Mouse (Mus musculus): Measurements from ENCODE around the gene Zfp11. TPM values are rescaled to one million over a fixed set of nuclear protein-coding genes. Genes with fewer than 3 reads are reported as not detected.
"Not testable (repeated sequence)": the region's sequence is repeated elsewhere in the genome, so short reads cannot be mapped to it uniquely, and the experiment has no call there.

Gene Zfp11
- total and polyA plus RNA-seq, 2 experiments from 2014 or later: 0.95 to 3.0 TPM

DNA sequence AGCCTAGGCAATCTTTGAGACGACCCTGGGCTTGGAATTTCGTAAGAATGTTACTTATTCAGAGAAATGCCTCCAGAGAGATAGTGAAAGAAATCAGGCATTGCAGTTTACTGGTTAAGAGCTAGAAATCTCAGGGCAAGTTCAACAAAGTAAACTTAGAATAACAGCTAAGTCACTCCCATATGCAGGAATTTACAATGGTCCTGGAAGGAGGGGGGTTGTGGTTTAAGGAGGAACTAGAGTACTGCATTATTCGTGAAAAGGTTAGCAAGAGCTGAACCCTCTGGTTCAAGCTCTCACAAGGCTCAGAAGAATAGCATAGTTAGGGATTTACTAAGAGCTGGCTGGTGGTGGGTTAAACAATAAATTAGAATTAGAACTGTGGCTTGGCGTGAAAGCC is 43.3 kb downstream of the Zfp11 start:
- H3K27me3 ChIP-seq (ENCODE audit: control insufficient read depth, insufficient read depth, low read length); H3K4me2 ChIP-seq (ENCODE audit: low read depth, low read length); H3K27ac ChIP-seq (ENCODE audit: low read depth); DNase-seq (ENCODE audit: low spot score); H3K9ac ChIP-seq (replicated peaks; ENCODE audit: low read depth, low read length); H3K4me3 ChIP-seq (ENCODE audit: low read depth, low read length); H3K4me1 ChIP-seq (ENCODE audit: control insufficient read depth, insufficient read depth); H3K36me3 ChIP-seq (replicated peaks; ENCODE audit: control insufficient read depth, insufficient read depth, low read length); ATAC-seq (ENCODE audit: insufficient read depth, low read depth); H3K9me3 ChIP-seq (replicated peaks; ENCODE audit: control insufficient read depth, low read length): not testable (repeated sequence)
- 65% methylated on average over 4 of the region's 4 CpGs for WGBS

GRCm38 (mm10) chr5:129626099-129626498 is 43.8 kb downstream of the Zfp11 start:
- Histone ChIP-seq H3K27ac (ENCODE audit: low read depth) (no peak overlapping the region), H3K9me3 (replicated peaks; ENCODE audit: control insufficient read depth, low read length) (no peaks in the 10 kb centered on the region), H3K4me2 (ENCODE audit: low read depth, low read length) (no peak overlapping the region), H3K27me3 (ENCODE audit: control insufficient read depth, insufficient read depth, low read length) (no peaks in the 10 kb centered on the region), H3K36me3 (replicated peaks; ENCODE audit: control insufficient read depth, insufficient read depth, low read length) (no peaks in the 10 kb centered on the region), H3K4me3 (ENCODE audit: low read depth, low read length) (no peak overlapping the region), H3K9ac (replicated peaks; ENCODE audit: low read depth, low read length) (no peak overlapping the region), H3K4me1 (ENCODE audit: control insufficient read depth, insufficient read depth) (no peaks in the 10 kb centered on the region)
- ATAC-seq (ENCODE audit: insufficient read depth, low read depth) (no peak), DNase-seq (ENCODE audit: low spot score) (no peak)
- WGBS: 78% methylated on average over 6 of the region's 6 CpGs
- TF ChIP-seq EP300 (IDR thresholded peaks at IDR 0.05; ENCODE audit: low read depth) (no peak), CTCF (IDR thresholded peaks at IDR 0.05; ENCODE audit: low read depth) (no peak)

- Histone ChIP-seq H3K36me3 (replicated peaks; ENCODE audit: control insufficient read depth, insufficient read depth, low read length) (no peaks in the 10 kb centered on the region), H3K27me3 (ENCODE audit: control insufficient read depth, insufficient read depth, low read length) (no peaks in the 10 kb centered on the region), H3K4me1 (ENCODE audit: control insufficient read depth, insufficient read depth) (no peaks in the 10 kb centered on the region), H3K4me3 (ENCODE audit: low read depth, low read length) (no peak overlapping the region), H3K4me2 (ENCODE audit: low read depth, low read length) (no peak overlapping the region), H3K27ac (ENCODE audit: low read depth) (no peak overlapping the region), H3K9ac (replicated peaks; ENCODE audit: low read depth, low read length) (no peak overlapping the region), H3K9me3 (replicated peaks; ENCODE audit: control insufficient read depth, low read length) (no peaks in the 10 kb centered on the region)
- ATAC-seq (ENCODE audit: insufficient read depth, low read depth) (no peak), DNase-seq (ENCODE audit: low spot score) (no peak)
- WGBS: 83% methylated on average over 5 of the region's 5 CpGs
- no peak for TF ChIP-seq CTCF (IDR thresholded peaks at IDR 0.05; ENCODE audit: low read depth)
- no peak for TF ChIP-seq EP300 (IDR thresholded peaks at IDR 0.05; ENCODE audit: low read depth)
These were observed 48.5 kb downstream of the Zfp11 start for GRCm38 (mm10) chr5:129621361-129621760.

DNA sequence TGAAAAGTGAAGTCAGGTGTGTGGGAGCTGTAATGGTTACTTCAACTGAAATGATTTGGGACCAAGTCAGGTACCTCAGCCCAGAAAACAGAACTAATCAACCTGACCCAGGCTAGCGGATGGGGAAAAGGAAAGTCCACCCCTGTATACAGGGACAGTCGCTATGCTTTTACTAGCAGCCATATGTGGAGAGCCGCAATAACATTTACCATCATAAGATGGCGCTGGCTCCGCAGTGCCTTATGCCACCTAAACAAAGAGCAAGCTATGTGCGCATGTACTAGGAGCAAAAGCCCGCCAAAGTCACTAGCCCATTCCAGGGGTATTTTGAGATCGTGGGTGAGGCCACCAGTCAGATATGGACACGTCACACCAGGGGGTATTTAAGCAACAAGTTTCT is 49.3 kb downstream of the Zfp11 start:
- not testable (repeated sequence) for H3K4me1 ChIP-seq (ENCODE audit: control insufficient read depth, insufficient read depth); DNase-seq (ENCODE audit: low spot score); ATAC-seq (ENCODE audit: insufficient read depth, low read depth); H3K27me3 ChIP-seq (ENCODE audit: control insufficient read depth, insufficient read depth, low read length); H3K4me3 ChIP-seq (ENCODE audit: low read depth, low read length); H3K4me2 ChIP-seq (ENCODE audit: low read depth, low read length); H3K9ac ChIP-seq (replicated peaks; ENCODE audit: low read depth, low read length); H3K27ac ChIP-seq (ENCODE audit: low read depth); H3K9me3 ChIP-seq (replicated peaks; ENCODE audit: control insufficient read depth, low read length); H3K36me3 ChIP-seq (replicated peaks; ENCODE audit: control insufficient read depth, insufficient read depth, low read length)
- TF ChIP-seq CTCF (IDR thresholded peaks at IDR 0.05; ENCODE audit: low read depth): 0 out of 2 replicates have a peak, but pooled peaks have one; percentile 11
- 51% methylated on average over 9 of the region's 9 CpGs for WGBS

GRCm38 (mm10) chr5:129611060-129611459 is 58.8 kb downstream of the Zfp11 start:
- H3K4me1 ChIP-seq (ENCODE audit: control insufficient read depth, insufficient read depth): no peaks in the 10 kb centered on the region
- H3K9ac ChIP-seq (replicated peaks; ENCODE audit: low read depth, low read length): no peak overlapping the region
- 0% methylated on average over 1 of the region's 1 CpGs for WGBS
- no peaks in the 10 kb centered on the region for H3K9me3 ChIP-seq (replicated peaks; ENCODE audit: control insufficient read depth, low read length)
- TF ChIP-seq CTCF (IDR thresholded peaks at IDR 0.05; ENCODE audit: low read depth) (peak; percentile 82), EP300 (IDR thresholded peaks at IDR 0.05; ENCODE audit: low read depth) (no peak)
- H3K27me3 ChIP-seq (ENCODE audit: control insufficient read depth, insufficient read depth, low read length): no peaks in the 10 kb centered on the region
- H3K4me3 ChIP-seq (ENCODE audit: low read depth, low read length): no peak overlapping the region
- ATAC-seq (ENCODE audit: insufficient read depth, low read depth): peak; percentile 76
- H3K27ac ChIP-seq (ENCODE audit: low read depth): no peak overlapping the region
- H3K36me3 ChIP-seq (replicated peaks; ENCODE audit: control insufficient read depth, insufficient read depth, low read length): no peaks in the 10 kb centered on the region
- H3K4me2 ChIP-seq (ENCODE audit: low read depth, low read length): no peak overlapping the region
- peak; percentile 73 for DNase-seq (ENCODE audit: low spot score)

DNA sequence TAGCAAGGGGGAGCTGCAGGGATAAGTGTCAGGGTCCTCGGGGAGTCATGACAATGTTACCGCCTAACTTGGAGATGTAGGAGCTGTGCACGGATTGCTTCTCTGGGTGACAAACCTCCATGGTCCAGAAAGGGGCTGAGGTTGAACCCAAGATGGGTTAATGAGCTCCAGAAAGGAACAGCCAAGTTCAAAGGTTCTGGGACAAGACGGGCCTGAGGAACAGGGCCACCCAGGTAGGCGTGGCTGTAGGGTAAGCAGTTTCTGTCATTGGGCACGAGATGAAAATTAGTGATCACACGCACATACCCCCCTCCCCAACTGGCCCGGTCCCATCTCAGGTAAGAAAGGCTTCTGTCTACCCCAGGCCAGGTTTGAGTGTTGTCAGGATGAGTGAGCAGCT is 62.4 kb downstream of the Zfp11 start:
- DNase-seq (ENCODE audit: low spot score) (no peak), ATAC-seq (ENCODE audit: insufficient read depth, low read depth) (no peak)
- WGBS: 77% methylated on average over 8 of the region's 8 CpGs
- H3K4me1 ChIP-seq (ENCODE audit: control insufficient read depth, insufficient read depth): no peaks in the 10 kb centered on the region
- H3K4me3 ChIP-seq (ENCODE audit: low read depth, low read length): no peak overlapping the region
- H3K4me2 ChIP-seq (ENCODE audit: low read depth, low read length): no peak overlapping the region
- no peaks in the 10 kb centered on the region for H3K36me3 ChIP-seq (replicated peaks; ENCODE audit: control insufficient read depth, insufficient read depth, low read length)
- H3K27ac ChIP-seq (ENCODE audit: low read depth): no peak overlapping the region
- H3K9ac ChIP-seq (replicated peaks; ENCODE audit: low read depth, low read length): no peak overlapping the region
- H3K9me3 ChIP-seq (replicated peaks; ENCODE audit: control insufficient read depth, low read length): no peaks in the 10 kb centered on the region
- TF ChIP-seq CTCF (IDR thresholded peaks at IDR 0.05; ENCODE audit: low read depth) (no peak), EP300 (IDR thresholded peaks at IDR 0.05; ENCODE audit: low read depth) (no peak)
- H3K27me3 ChIP-seq (ENCODE audit: control insufficient read depth, insufficient read depth, low read length): no peaks in the 10 kb centered on the region

Other genes starting within 250 kb of the Zfp11 start
- 28.2 and 38.3 TPM in 2 replicates for gene Sfswap, start 168.9 kb downstream of the Zfp11 start, total RNA-seq (2014; rRNA removed; ENCODE audit: low replicate concordance)
- 14.4 and 15.7 TPM in 2 replicates for gene Sfswap, start 168.9 kb downstream of the Zfp11 start, polyA plus RNA-seq (2015; fragmentation: Nextera tagmentation; extraction: Ambion mirVana)
- 0.43 and 2.6 TPM in 2 replicates for gene Mmp17, start 85.9 kb downstream of the Zfp11 start, total RNA-seq (2014; rRNA removed; ENCODE audit: low replicate concordance)
- 0.41 TPM in 2 replicates for gene Mmp17, start 85.9 kb downstream of the Zfp11 start, polyA plus RNA-seq (2015; fragmentation: Nextera tagmentation; extraction: Ambion mirVana)
- gene Sept14, start 38.4 kb upstream of the Zfp11 start, total RNA-seq (2014; rRNA removed; ENCODE audit: low replicate concordance): not detected in 2 replicates
- not detected in 2 replicates for gene Sept14, start 38.4 kb upstream of the Zfp11 start, polyA plus RNA-seq (2015; fragmentation: Nextera tagmentation; extraction: Ambion mirVana)
- gene Mrps17, start 45.4 kb upstream of the Zfp11 start, total RNA-seq (2014; rRNA removed; ENCODE audit: low replicate concordance): 141 and 196 TPM in 2 replicates
- gene Mrps17, start 45.4 kb upstream of the Zfp11 start, polyA plus RNA-seq (2015; fragmentation: Nextera tagmentation; extraction: Ambion mirVana): 173 and 181 TPM in 2 replicates
- 563 and 624 TPM in 2 replicates for gene Nipsnap2, start 55.0 kb upstream of the Zfp11 start, total RNA-seq (2014; rRNA removed; ENCODE audit: low replicate concordance)
- 720 and 738 TPM in 2 replicates for gene Nipsnap2, start 55.0 kb upstream of the Zfp11 start, polyA plus RNA-seq (2015; fragmentation: Nextera tagmentation; extraction: Ambion mirVana)
- gene Psph, start 117.3 kb upstream of the Zfp11 start, total RNA-seq (2014; rRNA removed; ENCODE audit: low replicate concordance): 21.9 and 30.1 TPM in 2 replicates
- gene Psph, start 117.3 kb upstream of the Zfp11 start, polyA plus RNA-seq (2015; fragmentation: Nextera tagmentation; extraction: Ambion mirVana): 26.2 and 26.5 TPM in 2 replicates
- 14.9 and 26.2 TPM in 2 replicates for gene Sumf2, start 176.9 kb upstream of the Zfp11 start, total RNA-seq (2014; rRNA removed; ENCODE audit: low replicate concordance)
- 12.8 and 14.5 TPM in 2 replicates for gene Sumf2, start 176.9 kb upstream of the Zfp11 start, polyA plus RNA-seq (2015; fragmentation: Nextera tagmentation; extraction: Ambion mirVana)
- gene Chchd2, start 217.4 kb upstream of the Zfp11 start, total RNA-seq (2014; rRNA removed; ENCODE audit: low replicate concordance): 2,460 and 2,937 TPM in 2 replicates
- gene Chchd2, start 217.4 kb upstream of the Zfp11 start, polyA plus RNA-seq (2015; fragmentation: Nextera tagmentation; extraction: Ambion mirVana): 1,505 and 1,584 TPM in 2 replicates
- gene Zbed5, start 225.6 kb upstream of the Zfp11 start, total RNA-seq (2014; rRNA removed; ENCODE audit: low replicate concordance): 0.27 and 1.4 TPM in 2 replicates
- 1.4 and 1.5 TPM in 2 replicates for gene Zbed5, start 225.6 kb upstream of the Zfp11 start, polyA plus RNA-seq (2015; fragmentation: Nextera tagmentation; extraction: Ambion mirVana)
- gene Phkg1, start 228.4 kb upstream of the Zfp11 start, total RNA-seq (2014; rRNA removed; ENCODE audit: low replicate concordance): 3.1 and 9.6 TPM in 2 replicates
- gene Phkg1, start 228.4 kb upstream of the Zfp11 start, polyA plus RNA-seq (2015; fragmentation: Nextera tagmentation; extraction: Ambion mirVana): 2.5 and 3.4 TPM in 2 replicates
- 0.08 and 0.38 TPM in 2 replicates for gene Nupr1l, start 238.4 kb upstream of the Zfp11 start, total RNA-seq (2014; rRNA removed; ENCODE audit: low replicate concordance)
- 2.7 and 3.5 TPM in 2 replicates for gene Nupr1l, start 238.4 kb upstream of the Zfp11 start, polyA plus RNA-seq (2015; fragmentation: Nextera tagmentation; extraction: Ambion mirVana)